Mouse (Mus musculus) kidney, postnatal 0 days (tissue): ENCODE measurements around the gene Hebp1. TPM values are rescaled to one million over a fixed set of nuclear protein-coding genes. Genes with fewer than 3 reads are reported as not detected.

Experiments used
- ATAC-seq: fragments of 200-750 bp; cut with Nextera tagmentation; replicated peaks from 2 replicates; pipeline ENCODE4 v1.8.0; 2017; ENCODE audit warnings: low read depth, moderate number of reproducible peaks, moderate TSS enrichment, moderate library complexity; ENCODE audit not compliant: low FRiP score
- DNase-seq: peaks from one replicate; pipeline ENCODE4 v3.0.0-alpha.2; 2016; ENCODE audit warnings: low spot score
- H3K27ac ChIP-seq: fragments of 300-500 bp; sonication (generic); 2 replicates; pipeline ENCODE4 v1.5.1; 2014; ENCODE audit warnings: mild to moderate bottlenecking
- H3K27me3 ChIP-seq: fragments of 300-500 bp; sonication (generic); 2 replicates; pipeline ENCODE4 v1.6.1; 2014; ENCODE audit warnings: low read length, mixed read lengths; ENCODE audit not compliant: insufficient read depth
- H3K36me3 ChIP-seq: fragments of 300-500 bp; sonication (generic); 2 replicates; pipeline ENCODE4 v1.6.1; 2014; ENCODE audit warnings: low read length, mixed read lengths; ENCODE audit not compliant: insufficient read depth
- H3K4me1 ChIP-seq: fragments of 300-500 bp; sonication (generic); replicated peaks from 2 replicates; pipeline ENCODE4 v1.6.1; 2014; ENCODE audit warnings: antibody characterized with exemption, low read length, mixed read lengths; ENCODE audit not compliant: insufficient read depth
- H3K4me2 ChIP-seq: fragments of 300-500 bp; sonication (generic); 2 replicates; pipeline ENCODE4 v1.6.1; 2014; ENCODE audit warnings: mild to moderate bottlenecking, low read length, moderate library complexity, mixed read lengths
- H3K4me3 ChIP-seq: fragments of 300-500 bp; sonication (generic); replicated peaks from 2 replicates; pipeline ENCODE4 v1.5.1; 2014; ENCODE audit warnings: low read depth, low read length
- H3K9ac ChIP-seq: fragments of 300-500 bp; sonication (generic); 2 replicates; pipeline ENCODE4 v1.6.1; 2014; ENCODE audit warnings: low read depth, low read length
- H3K9me3 ChIP-seq: fragments of 300-500 bp; sonication (generic); replicated peaks from 2 replicates; pipeline ENCODE4 v1.6.1; 2016; ENCODE audit warnings: low read length, inconsistent platforms, mixed read lengths
- CTCF ChIP-seq: IDR thresholded peaks from 2 replicates; pipeline ENCODE4 v1.5.1; 2016; ENCODE audit warnings: antibody characterized with exemption, low read depth, mild to moderate bottlenecking, moderate library complexity
- WGBS: fragments of 180-500 bp; shearing (Covaris S2); extraction: QIAGEN DNeasy Blood & Tissue Kit; methylation state at CpG from one replicate; pipeline ENCODE4 v1.1.7; 2014; 5-methylcytosine and 5-hydroxymethylcytosine counted together
- polyA plus RNA-seq: library from polyadenylated mRNA; unstranded; fragments of >200 nt; fragmentation: Nextera tagmentation; extraction: Ambion mirVana; gene quantifications from 2 replicates; pipeline ENCODE4 v1.2.1, GENCODE M21; 2015

The Hebp1 gene
- polyA plus RNA-seq, 1 experiment from 2014 or later, result 52.3 TPM

DNA sequence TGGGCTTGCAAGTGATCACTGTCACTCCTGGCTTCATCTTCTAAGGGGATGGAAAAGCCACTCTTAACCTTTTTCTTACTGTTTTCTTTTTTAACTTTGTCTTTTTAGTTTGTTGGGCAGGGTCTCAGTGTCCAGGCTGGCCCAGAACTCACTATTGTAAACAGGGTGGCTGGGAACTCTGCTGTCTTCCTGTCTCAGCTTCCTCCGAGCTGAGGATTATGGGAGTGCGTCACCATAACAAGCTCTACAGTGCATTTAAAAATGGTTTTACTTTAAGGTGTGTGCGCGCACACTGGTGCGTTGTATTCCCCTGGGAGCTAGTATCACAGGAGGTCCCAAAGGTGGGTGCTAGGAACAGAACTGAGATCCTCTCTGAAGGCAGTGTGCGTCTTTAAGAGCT, 29.4 kb downstream of the Hebp1 start:
- no peaks in the 10 kb centered on the region; the same call in 1 of the 2 replicates for H3K4me1 ChIP-seq
- DNase-seq (no peak), ATAC-seq (no peak)
- WGBS, result 82% methylated on average over 6 of the region's 6 CpGs
- peak overlapping the region; percentile 39 for H3K4me3 ChIP-seq
- peak overlapping the region; percentile 65; the same call in 1 of the 2 replicates for H3K9ac ChIP-seq
- H3K36me3 ChIP-seq, result no peaks in the 10 kb centered on the region
- peak overlapping the region; percentile 83; the same call in 1 of the 2 replicates for H3K27ac ChIP-seq
- TF ChIP-seq CTCF, result no peak
- peak overlapping the region; percentile 53 for H3K4me2 ChIP-seq
- no peaks in the 10 kb centered on the region for H3K27me3 ChIP-seq
- H3K9me3 ChIP-seq, result no peaks in the 10 kb centered on the region

DNA sequence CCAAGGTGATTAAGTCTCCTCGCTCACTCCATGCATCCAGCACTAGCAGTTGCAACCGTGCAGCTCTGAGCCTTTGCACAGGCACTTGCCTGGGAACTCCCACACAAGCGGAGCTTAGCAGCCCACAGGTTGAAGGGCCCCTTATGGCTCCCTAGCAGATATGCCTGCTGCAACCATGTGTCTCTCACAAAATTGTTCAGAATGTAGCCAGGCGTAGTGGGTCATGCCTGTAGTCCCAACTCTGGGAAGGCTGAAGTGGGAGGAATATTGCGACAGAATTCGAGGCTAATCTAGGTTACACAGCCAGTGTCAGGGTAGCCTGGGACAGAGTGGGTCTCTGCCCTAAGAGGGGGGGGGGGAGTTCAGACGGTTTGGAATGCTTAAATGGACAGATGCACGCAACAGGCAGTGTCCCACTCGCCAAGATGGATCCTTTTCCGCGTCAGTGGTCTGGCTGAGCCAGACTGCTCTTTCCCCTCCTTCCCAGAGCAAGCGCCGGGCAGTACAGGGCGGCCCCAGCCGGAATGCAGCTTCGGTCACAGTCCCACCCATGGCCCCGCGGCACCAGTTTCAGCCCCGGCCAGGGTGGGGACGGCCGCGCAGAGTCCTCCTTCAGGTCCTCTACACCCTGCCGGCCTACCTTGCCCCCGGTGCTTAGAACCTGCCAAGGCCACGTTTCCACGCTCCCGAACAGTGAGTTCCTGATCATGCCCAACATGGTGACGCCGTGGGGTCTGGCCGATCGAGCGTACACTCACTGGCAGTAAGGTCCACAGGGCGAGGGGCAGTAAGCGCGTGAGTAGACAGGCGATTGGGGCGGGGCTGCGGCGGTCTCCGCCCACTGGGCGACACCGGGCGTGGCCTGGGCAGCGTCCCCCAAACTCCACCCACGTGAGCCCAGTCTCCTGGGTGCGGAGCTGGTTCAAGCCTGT, 30.2 kb downstream of the Hebp1 start:
- Histone ChIP-seq H3K4me3 (peak overlapping the region; percentile 39), H3K4me2 (peak overlapping the region; percentile 53), H3K4me1 (no peaks in the 10 kb centered on the region; the same call in 1 of the 2 replicates), H3K36me3 (no peaks in the 10 kb centered on the region), H3K27ac (peak overlapping the region; percentile 83), H3K9me3 (no peaks in the 10 kb centered on the region), H3K27me3 (no peaks in the 10 kb centered on the region), H3K9ac (peak overlapping the region; percentile 65)
- peak; percentile 97 for ATAC-seq
- TF ChIP-seq CTCF, result 0 out of 2 replicates have a peak, but pooled peaks have one; percentile 3
- peak; percentile 89 for DNase-seq
- WGBS, result 3% methylated on average over 46 of the region's 46 CpGs

DNA sequence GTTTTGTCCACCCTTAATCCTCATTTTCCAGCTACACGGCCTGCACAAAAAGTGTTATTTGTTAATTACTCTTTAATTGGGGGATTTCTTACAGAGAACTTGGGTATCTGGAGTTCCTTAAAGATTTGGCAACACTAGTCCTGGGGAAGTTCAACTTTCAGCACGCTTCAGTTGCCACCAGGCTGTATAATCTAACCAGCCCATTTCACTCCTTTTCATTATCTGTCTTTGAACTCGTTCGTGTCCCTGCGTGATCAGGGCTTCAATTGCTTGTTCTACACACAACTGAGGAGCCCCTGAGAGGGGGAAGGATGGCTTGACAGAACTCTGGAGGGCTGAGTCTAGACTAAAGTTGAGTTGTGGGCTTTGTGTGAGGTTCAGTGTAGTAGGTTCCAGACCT, 31.1 kb downstream of the Hebp1 start:
- no peak for TF ChIP-seq CTCF
- Histone ChIP-seq H3K36me3 (no peaks in the 10 kb centered on the region), H3K4me1 (no peaks in the 10 kb centered on the region; the same call in 1 of the 2 replicates), H3K27ac (no peak overlapping the region; the same call in 1 of the 2 replicates), H3K4me3 (no peak overlapping the region), H3K9ac (no peak overlapping the region), H3K4me2 (peak overlapping the region; percentile 53; the same call in 1 of the 2 replicates), H3K9me3 (no peaks in the 10 kb centered on the region), H3K27me3 (no peaks in the 10 kb centered on the region)
- DNase-seq (no peak), ATAC-seq (no peak)
- WGBS, result 52% methylated on average over 5 of the region's 5 CpGs

DNA sequence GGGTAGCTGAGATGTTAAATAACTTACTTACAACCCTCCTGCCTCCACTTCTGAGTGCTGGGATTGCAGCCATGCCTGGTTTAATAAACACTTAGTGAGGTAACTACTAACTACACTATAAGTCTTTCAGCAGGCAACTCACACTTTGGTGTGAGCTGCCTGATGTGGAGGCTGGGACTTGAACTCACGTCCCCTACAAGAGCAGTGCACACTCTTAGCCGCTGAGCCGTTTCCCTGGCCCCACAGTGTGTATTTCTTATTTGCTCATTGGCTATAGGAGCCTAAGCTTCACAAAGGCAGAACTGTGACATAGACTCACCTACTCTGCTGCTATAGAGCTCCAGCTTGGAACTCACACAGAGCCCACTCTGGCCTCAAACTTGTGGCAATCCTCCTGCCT, 31.6 kb downstream of the Hebp1 start:
- Histone ChIP-seq H3K27me3 (no peaks in the 10 kb centered on the region), H3K4me3 (no peak overlapping the region), H3K27ac (no peak overlapping the region), H3K36me3 (no peaks in the 10 kb centered on the region), H3K9me3 (no peaks in the 10 kb centered on the region), H3K4me2 (no peak overlapping the region), H3K9ac (no peak overlapping the region), H3K4me1 (no peaks in the 10 kb centered on the region; the same call in 1 of the 2 replicates)
- no peak for ATAC-seq
- DNase-seq, result no peak
- no peak for TF ChIP-seq CTCF
- 93% methylated on average over 3 of the region's 3 CpGs for WGBS

DNA sequence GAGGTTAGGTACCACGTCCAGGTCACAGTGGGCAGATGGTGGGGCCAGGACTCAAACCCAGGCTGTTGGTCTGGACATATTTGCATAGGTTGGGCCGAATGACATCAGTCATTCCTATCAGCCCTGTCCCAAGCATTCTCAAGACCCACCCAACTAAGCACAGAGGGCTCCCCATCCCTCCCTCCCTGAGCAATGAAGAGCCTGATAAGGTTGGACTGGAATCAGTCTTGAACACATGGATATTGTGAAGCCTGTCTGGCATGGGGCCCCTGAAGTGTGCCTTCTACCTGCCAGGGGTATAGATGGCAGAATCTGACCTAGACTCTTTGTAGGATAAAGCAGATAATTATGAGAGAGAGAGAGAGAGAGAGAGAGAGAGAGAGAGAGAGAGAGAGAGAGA, 32.1 kb downstream of the Hebp1 start:
- H3K9ac ChIP-seq, result no peak overlapping the region
- H3K4me1 ChIP-seq, result no peaks in the 10 kb centered on the region; the same call in 1 of the 2 replicates
- ATAC-seq, result no peak
- no peak for TF ChIP-seq CTCF
- no peaks in the 10 kb centered on the region for H3K9me3 ChIP-seq
- no peak overlapping the region for H3K4me3 ChIP-seq
- H3K27me3 ChIP-seq, result no peaks in the 10 kb centered on the region
- no peak for DNase-seq
- no peak overlapping the region for H3K4me2 ChIP-seq
- 80% methylated on average over 2 of the region's 2 CpGs for WGBS
- H3K36me3 ChIP-seq, result no peaks in the 10 kb centered on the region
- H3K27ac ChIP-seq, result no peak overlapping the region

DNA sequence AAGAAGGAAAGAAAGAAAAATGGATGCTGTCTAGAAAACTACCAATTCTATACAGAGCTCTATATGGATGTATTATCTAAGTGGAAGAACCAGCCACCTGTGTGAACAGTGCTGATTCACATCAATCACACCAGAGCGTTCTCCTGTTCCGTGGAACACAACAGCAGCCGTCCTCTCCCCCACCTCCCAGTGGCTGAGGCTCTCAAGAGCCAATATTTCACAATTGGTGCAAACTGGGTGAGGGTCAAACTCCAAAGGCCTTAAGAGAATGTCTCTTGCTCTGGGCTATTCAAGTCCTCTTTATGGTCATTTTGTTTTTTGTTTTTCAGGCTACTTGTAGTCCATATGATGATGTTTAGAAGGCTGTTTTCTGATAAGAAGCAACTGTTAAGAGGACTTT, 32.6 kb downstream of the Hebp1 start:
- WGBS, result 38% methylated on average over 3 of the region's 3 CpGs
- no peak for DNase-seq

More for the DNA sequence above, 32.6 kb downstream of the Hebp1 start:
- H3K27me3 ChIP-seq, result no peaks in the 10 kb centered on the region
- no peak for TF ChIP-seq CTCF
- H3K9me3 ChIP-seq, result no peaks in the 10 kb centered on the region
- H3K36me3 ChIP-seq, result no peaks in the 10 kb centered on the region
- no peaks in the 10 kb centered on the region; the same call in 1 of the 2 replicates for H3K4me1 ChIP-seq
- no peak for ATAC-seq
- H3K27ac ChIP-seq, result no peak overlapping the region
- H3K4me3 ChIP-seq, result no peak overlapping the region
- H3K4me2 ChIP-seq, result no peak overlapping the region
- H3K9ac ChIP-seq, result no peak overlapping the region
